Mouse (Mus musculus): Measurements from ENCODE around the gene RPS10-NUDT3.

DNA sequence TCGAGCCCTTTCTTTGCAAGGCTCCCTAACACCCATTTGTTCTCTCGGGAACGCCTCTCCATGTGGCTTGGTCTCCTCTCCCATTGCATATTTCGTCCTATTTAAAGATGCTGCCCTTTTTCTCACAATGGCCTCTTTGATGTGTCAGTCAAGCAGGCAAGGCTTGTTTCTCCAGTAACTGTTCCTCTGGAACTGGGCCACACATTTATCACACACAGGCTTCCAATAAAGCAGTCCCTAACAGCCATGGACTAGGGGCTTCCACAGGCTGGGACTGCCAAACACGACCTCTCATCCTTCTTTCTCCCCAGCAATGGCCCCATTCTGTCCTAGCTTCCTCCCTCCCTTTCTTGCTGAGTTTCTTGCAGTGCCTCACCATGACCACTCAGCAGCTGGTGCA is 8.3 kb downstream of the RPS10-NUDT3 start:
- no peak for TF ChIP-seq CTCF (IDR thresholded peaks at IDR 0.05; ENCODE audit: control insufficient read depth, insufficient read depth, insufficient replicate concordance, low read depth, low read length)
- no peak for TF ChIP-seq POLR2A (IDR thresholded peaks at IDR 0.05; ENCODE audit: control insufficient read depth, low read depth, low read length)

Data from testis, adult 2 months (tissue).